Mouse (Mus musculus): ENCODE results near the gene Brca1. TPM values are rescaled to one million over a fixed set of nuclear protein-coding genes. Genes with fewer than 3 reads are reported as not detected.

Brca1 gene
- polyA plus RNA-seq, 1 experiment from 2014 or later = 14.9 TPM

DNA sequence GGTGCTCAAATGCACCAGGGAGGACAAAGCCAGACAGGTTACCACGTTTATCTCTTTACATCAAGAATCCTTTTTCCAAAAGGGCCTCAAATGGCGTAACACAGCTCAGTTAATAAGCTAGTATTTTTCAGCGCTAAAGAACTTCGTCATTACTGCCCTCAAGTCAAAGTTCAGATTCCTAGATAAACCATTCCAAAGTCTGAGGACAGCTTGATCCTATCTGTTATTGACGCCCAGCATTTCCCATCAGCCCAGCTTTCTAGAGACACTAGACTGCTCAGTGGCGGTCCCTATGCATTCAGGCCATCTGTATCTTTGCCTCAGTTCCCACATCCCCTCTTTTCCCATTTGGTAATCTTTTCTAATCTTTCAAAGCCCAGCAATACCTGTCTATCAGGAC is 32.4 kb downstream of the Brca1 start:
- H3K27ac ChIP-seq = no peak overlapping the region
- H3K36me3 ChIP-seq = peaks cover 53% of the 10 kb centered on the region
- no peaks in the 10 kb centered on the region for H3K9me3 ChIP-seq
- 89% methylated on average over 6 of the region's 6 CpGs for WGBS
- DNase-seq (ENCODE audit: low spot score) = no peak
- no peak overlapping the region for H3K4me3 ChIP-seq
- H3K4me1 ChIP-seq = no peaks in the 10 kb centered on the region
- no peaks in the 10 kb centered on the region for H3K27me3 ChIP-seq (ENCODE audit: insufficient read depth, poor library complexity, severe bottlenecking)

DNA sequence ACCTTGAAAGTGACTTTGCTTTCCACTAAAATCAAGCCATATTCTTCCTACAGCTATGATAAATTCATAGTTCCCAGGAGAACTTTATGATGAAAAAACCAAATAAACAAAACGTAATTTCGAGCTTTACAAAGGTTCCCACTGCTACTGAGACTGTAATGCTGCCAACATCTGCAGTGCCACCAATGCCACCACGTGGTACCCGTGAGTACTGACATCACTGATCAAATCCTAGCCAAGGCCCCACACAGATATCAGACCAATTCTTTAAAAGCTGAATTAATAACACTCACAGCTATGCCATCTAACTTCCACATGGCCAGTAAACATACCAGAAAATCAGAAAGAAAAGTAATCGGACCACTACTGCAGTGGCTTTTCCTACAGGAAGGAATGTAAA is 32.8 kb downstream of the Brca1 start:
- no peak for DNase-seq (ENCODE audit: low spot score)
- Histone ChIP-seq H3K9me3 (no peaks in the 10 kb centered on the region), H3K27ac (no peak overlapping the region), H3K4me1 (no peaks in the 10 kb centered on the region), H3K27me3 (ENCODE audit: insufficient read depth, poor library complexity, severe bottlenecking) (no peaks in the 10 kb centered on the region), H3K4me3 (no peak overlapping the region), H3K36me3 (peaks cover 53% of the 10 kb centered on the region)
- 85% methylated on average over 5 of the region's 5 CpGs for WGBS

DNA sequence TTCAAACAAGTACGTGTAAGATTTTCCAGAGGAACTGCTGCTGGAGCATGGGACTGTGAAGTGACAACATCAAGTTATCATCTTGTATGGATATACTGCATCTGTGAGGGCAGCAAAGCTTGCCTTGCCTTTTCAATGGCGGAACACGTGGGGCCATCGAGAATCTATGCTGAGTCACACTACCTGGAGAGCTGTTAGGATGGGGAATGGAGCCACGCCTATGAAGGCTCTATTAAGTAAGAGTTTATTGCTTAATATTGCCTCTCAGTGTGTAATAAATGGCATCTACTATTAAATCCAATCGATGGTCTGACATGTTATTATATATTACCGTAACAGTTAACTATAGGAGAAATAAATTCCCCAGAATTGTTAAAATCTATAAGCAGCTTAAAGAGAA is 44.7 kb downstream of the Brca1 start:
- no peaks in the 10 kb centered on the region for H3K27me3 ChIP-seq (ENCODE audit: insufficient read depth, poor library complexity, severe bottlenecking)
- no peak overlapping the region for H3K27ac ChIP-seq
- 85% methylated on average over 7 of the region's 7 CpGs for WGBS
- H3K4me3 ChIP-seq = no peak overlapping the region
- no peak for DNase-seq (ENCODE audit: low spot score)
- no peaks in the 10 kb centered on the region for H3K4me1 ChIP-seq
- H3K9me3 ChIP-seq = no peaks in the 10 kb centered on the region
- H3K36me3 ChIP-seq = peaks cover 65% of the 10 kb centered on the region

DNA sequence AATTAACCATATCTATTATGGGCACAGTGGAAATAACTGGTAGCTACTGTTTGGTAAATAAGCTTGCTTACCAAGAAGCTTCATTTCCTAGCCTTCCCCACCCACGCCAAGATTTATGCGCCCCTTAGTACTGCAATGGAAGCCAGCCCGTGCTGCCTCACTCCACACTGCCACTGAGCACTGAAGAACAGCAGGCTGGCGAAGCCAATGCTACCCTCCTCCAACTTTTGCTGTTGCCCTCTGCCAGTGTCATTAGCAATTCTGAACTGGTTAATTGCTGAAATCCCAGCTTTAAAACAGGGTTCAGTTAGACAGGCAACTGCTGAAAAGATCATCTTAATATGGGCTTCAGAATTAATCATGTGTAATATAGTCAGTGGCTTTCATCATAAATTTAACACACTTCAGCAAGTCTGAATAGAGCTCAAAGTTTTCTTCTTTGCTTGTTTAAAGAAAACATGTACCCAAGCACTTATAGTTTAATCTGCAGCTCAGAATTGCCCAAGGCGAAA is 45.4 kb downstream of the Brca1 start:
- Histone ChIP-seq H3K36me3 (peaks cover 68% of the 10 kb centered on the region), H3K4me3 (no peak overlapping the region)

DNA sequence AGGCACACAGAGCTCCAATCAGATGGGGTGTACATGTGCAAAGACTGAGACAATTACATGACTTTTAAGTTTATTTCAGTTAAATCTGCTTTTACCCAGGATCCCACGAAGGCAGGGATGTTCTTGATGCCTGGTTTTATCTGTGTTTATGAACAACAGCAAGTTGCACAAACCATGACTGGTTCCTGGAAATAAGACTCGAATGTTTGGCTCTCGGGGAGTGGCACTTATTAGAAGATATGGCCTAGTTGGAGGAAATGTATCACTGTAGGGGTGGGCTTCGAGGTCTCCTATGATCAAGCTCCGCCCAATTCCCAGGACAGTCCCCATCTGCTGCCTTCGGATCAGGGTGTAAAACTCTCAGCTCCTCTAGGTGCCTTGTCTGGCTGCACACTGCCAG is 65.6 kb downstream of the Brca1 start:
- no peak for DNase-seq (ENCODE audit: low spot score)
- Histone ChIP-seq H3K36me3 (peaks cover 40% of the 10 kb centered on the region), H3K9me3 (no peaks in the 10 kb centered on the region), H3K27me3 (ENCODE audit: insufficient read depth, poor library complexity, severe bottlenecking) (no peaks in the 10 kb centered on the region), H3K27ac (peak overlapping the region; percentile 68; the same call in 1 of the 2 replicates), H3K4me1 (peaks cover 32% of the 10 kb centered on the region), H3K4me3 (no peak overlapping the region)
- 52% methylated on average over 6 of the region's 6 CpGs for WGBS

More for the DNA sequence above, 45.4 kb downstream of the Brca1 start:
- no peaks in the 10 kb centered on the region for H3K9me3 ChIP-seq
- no peaks in the 10 kb centered on the region for H3K27me3 ChIP-seq (ENCODE audit: insufficient read depth, poor library complexity, severe bottlenecking)
- no peaks in the 10 kb centered on the region for H3K4me1 ChIP-seq
- DNase-seq (ENCODE audit: low spot score) = no peak
- no peak overlapping the region for H3K27ac ChIP-seq
- WGBS = 87% methylated on average over 5 of the region's 5 CpGs

DNA sequence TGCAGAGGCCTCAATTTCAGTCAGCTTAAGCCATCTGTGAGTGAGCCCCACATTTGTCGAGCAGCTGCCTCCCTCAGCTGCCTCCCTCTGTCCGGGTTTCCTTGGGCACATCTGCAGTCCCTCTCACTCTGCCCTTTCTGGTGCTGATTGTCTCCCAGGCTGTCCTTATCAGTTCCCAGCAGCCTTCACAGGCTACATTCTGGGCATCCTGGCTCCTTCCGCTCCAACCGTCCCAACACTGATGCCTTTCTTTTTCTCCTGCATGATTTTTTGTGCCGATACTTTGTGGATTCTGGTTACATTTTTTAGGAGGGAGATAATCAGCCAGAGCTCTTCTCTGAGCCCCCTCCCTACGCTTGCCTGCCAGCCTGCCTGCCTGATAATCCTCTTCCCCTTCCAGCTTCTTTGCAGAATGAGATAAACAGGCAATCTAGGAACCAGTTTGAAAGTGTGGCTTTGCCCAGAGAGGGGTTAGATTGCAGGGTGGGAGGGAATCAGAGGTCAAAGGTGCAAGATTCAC is 66.2 kb downstream of the Brca1 start:
- Histone ChIP-seq H3K4me3 (peak overlapping the region; percentile 24; the same call in 1 of the 2 replicates), H3K4me1 (peaks cover 37% of the 10 kb centered on the region), H3K36me3 (peaks cover 36% of the 10 kb centered on the region), H3K27me3 (ENCODE audit: insufficient read depth, poor library complexity, severe bottlenecking) (no peaks in the 10 kb centered on the region), H3K9me3 (no peaks in the 10 kb centered on the region), H3K27ac (peak overlapping the region; percentile 68)
- peak; percentile 89 for DNase-seq (ENCODE audit: low spot score)
- WGBS = 11% methylated on average over 6 of the region's 6 CpGs

DNA sequence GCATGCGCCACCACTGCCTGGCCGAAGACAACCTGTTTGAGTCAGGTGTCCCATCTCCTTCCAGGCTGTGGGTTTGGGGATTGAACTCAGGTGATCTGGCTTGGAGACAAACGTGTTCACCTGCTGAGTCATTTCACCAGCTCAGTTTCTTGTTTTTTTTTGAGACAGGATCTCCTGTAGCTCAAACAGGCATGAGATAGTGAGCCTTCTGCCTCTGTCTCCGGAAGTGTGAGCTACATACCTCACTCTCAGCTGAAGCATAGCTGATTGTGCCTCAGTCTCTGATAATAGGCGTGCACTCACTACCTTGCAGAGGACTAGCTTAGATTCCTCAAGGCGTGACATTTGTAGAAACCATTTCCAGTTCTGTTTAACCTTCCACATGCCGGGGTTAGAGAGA is 66.9 kb downstream of the Brca1 start:
- 51% methylated on average over 7 of the region's 7 CpGs for WGBS
- H3K27ac ChIP-seq = peak overlapping the region; percentile 68
- DNase-seq (ENCODE audit: low spot score) = no peak

DNA sequence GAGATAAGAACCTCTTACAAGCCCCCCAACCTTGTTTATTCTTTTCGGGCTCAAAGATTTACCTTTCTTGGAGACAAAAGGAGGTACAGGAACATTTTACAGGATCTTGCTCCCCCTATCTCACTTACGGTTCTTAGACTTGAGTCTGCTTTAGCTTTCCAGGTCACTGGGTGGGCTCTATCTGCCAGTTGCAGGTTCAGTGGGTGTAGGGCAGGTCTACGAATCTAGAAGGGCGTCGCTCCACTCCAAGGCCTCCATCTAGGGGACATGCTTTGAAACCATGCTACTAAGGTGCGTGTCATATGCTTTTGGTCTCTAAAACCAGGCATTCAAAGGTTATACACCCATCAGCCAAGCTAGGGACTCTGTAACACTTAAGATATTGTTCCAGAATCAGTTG is 67.5 kb downstream of the Brca1 start:
- peaks cover 24% of the 10 kb centered on the region for H3K36me3 ChIP-seq
- no peak for DNase-seq (ENCODE audit: low spot score)

More for the DNA sequence above, 66.9 kb downstream of the Brca1 start:
- no peaks in the 10 kb centered on the region for H3K27me3 ChIP-seq (ENCODE audit: insufficient read depth, poor library complexity, severe bottlenecking)
- no peak overlapping the region for H3K4me3 ChIP-seq
- no peaks in the 10 kb centered on the region for H3K9me3 ChIP-seq
- H3K36me3 ChIP-seq = peaks cover 30% of the 10 kb centered on the region
- H3K4me1 ChIP-seq = peaks cover 45% of the 10 kb centered on the region

DNA sequence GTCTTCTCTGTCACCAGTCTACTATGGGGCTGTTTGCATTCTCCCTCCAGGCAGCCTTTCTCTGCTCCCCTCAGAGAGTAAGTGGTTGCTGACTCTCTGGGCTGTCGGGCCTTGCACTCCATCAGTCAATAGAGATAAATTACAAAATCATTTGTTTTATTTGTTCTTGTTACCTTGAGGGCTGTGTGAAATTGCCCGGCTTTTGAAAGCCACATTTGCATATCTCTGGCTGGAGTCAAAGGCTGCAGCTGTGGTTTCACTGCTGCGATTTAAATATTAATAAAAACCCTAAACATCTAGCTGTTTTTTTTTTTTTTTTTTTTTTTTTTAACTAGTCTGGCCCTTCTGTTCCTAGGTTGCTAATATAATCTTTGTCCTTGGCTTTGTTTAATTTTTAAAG is 68.0 kb downstream of the Brca1 start:
- DNase-seq (ENCODE audit: low spot score) = no peak
- 42% methylated on average over 3 of the region's 3 CpGs for WGBS
- 0 out of 2 replicates have a peak overlapping the region, but pooled peaks have one; percentile 56 for H3K27ac ChIP-seq
- no peak overlapping the region for H3K4me3 ChIP-seq
- H3K4me1 ChIP-seq = peaks cover 55% of the 10 kb centered on the region
- peaks cover 20% of the 10 kb centered on the region for H3K36me3 ChIP-seq
- H3K9me3 ChIP-seq = no peaks in the 10 kb centered on the region
- no peaks in the 10 kb centered on the region for H3K27me3 ChIP-seq (ENCODE audit: insufficient read depth, poor library complexity, severe bottlenecking)

More for the DNA sequence above, 67.5 kb downstream of the Brca1 start:
- Histone ChIP-seq H3K4me3 (no peak overlapping the region), H3K27ac (peak overlapping the region; percentile 67; the same call in 1 of the 2 replicates), H3K9me3 (no peaks in the 10 kb centered on the region), H3K4me1 (peaks cover 50% of the 10 kb centered on the region), H3K27me3 (ENCODE audit: insufficient read depth, poor library complexity, severe bottlenecking) (no peaks in the 10 kb centered on the region)
- WGBS = 65% methylated on average over 6 of the region's 6 CpGs

DNA sequence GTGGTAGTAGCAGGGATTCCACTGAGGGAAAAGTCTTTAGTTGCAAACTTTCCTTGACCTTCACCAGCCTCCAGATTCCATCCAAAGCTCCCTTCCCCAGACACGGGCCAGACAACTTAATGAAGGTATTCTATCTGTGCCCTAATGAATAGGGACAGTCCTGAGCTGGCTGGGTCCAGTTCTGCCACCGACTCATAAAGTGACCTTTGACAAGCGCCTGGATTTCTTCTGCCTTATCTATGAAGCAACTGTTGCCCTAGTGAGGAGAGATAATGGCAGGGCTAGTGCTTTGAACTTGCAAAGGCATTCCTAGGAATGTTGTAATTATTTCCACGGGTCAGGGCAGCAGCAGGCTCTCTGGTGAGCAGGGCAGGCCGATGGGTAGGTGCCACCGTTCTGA is 70.8 kb downstream of the Brca1 start:
- H3K9me3 ChIP-seq = no peaks in the 10 kb centered on the region
- DNase-seq (ENCODE audit: low spot score) = no peak
- H3K36me3 ChIP-seq = no peaks in the 10 kb centered on the region
- peak overlapping the region; percentile 86 for H3K27ac ChIP-seq
- H3K27me3 ChIP-seq (ENCODE audit: insufficient read depth, poor library complexity, severe bottlenecking) = no peaks in the 10 kb centered on the region
- no peak overlapping the region for H3K4me3 ChIP-seq
- 6% methylated on average over 6 of the region's 6 CpGs for WGBS
- H3K4me1 ChIP-seq = peaks cover 62% of the 10 kb centered on the region

DNA sequence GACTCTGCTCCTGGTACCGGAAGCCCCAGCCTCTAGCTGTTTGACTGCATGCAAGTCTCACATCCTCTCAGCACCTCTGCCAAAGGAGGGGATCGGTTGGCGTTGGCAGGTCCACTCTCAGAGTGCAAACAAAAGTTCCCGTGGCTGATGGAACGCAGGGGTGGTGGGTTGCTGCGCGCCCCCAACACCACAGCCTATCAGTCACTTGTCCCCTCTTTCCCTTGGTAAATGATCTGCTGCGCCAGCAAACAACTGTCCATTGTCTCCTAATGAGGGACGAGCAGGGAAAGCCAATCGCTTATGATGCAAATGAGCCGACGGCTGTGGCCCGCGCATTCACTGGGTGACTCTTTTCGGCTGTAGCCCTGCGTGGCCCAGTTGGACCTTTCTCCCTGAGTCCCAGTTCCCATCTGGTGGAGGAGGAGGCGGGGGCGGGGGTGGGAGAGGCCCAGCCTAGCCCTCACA is 72.6 kb downstream of the Brca1 start:
- no peaks in the 10 kb centered on the region for H3K9me3 ChIP-seq
- H3K4me1 ChIP-seq = peaks cover 47% of the 10 kb centered on the region
- WGBS = 8% methylated on average over 18 of the region's 18 CpGs
- H3K27ac ChIP-seq = peak overlapping the region; percentile 86
- no peaks in the 10 kb centered on the region for H3K36me3 ChIP-seq
- no peaks in the 10 kb centered on the region for H3K27me3 ChIP-seq (ENCODE audit: insufficient read depth, poor library complexity, severe bottlenecking)
- H3K4me3 ChIP-seq = peak overlapping the region; percentile 42
- no peak for DNase-seq (ENCODE audit: low spot score)

DNA sequence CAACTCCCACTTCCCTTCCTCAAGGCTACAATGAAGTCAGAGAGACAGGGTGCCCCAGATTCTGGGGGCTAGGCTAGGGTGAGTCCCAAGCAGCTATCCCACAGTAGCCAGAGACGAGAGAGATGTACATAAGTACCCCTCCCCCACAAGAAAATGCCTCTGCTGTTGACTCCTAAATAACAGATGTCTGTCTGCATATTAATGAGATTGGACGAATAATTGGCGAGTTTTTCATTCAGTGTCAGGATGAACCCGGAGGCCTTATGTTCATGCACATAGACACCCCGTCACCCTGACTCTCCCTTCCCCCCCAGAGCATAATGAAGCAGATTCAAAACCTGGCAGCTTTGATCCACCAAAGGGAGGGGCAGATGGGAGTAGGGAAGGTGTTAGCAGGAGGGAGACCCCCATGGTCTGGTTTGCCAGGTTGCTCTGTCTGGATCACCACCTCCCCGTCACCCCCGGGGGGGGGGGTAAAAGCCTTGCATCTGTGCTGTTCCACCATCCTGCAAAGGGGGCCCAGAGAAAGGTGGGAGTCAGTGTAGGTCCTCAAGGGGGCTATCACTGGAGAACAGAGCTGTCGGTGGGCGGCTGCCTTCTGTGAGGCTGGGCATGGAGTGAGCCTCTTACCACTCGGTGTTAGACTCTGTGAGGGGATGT is 74.1 kb downstream of the Brca1 start:
- no peak for DNase-seq (ENCODE audit: low spot score)
- Histone ChIP-seq H3K4me3 (no peak overlapping the region), H3K4me1 (peaks cover 44% of the 10 kb centered on the region), H3K27ac (peak overlapping the region; percentile 42), H3K27me3 (ENCODE audit: insufficient read depth, poor library complexity, severe bottlenecking) (no peaks in the 10 kb centered on the region), H3K9me3 (no peaks in the 10 kb centered on the region), H3K36me3 (no peaks in the 10 kb centered on the region)
- WGBS = 61% methylated on average over 10 of the region's 10 CpGs

DNA sequence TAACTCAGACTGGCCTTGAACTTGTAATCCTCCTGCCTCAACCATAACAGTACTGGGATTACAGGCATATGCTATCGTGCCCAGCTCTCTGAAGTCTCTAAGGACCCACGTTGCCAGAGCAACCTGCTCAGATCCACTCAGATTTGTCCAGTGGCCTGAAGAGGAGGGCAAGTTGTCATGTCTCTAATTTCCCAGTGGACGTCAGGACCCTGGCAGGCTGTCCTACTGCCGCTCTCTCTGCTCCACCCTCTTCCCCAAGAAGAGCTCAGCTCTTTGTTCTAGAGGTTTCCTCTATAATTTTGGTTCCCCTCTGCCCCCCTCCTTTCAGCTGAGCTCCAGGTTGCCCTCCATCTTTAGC is 74.6 kb downstream of the Brca1 start:
- Histone ChIP-seq H3K4me3 (no peak overlapping the region), H3K9me3 (no peaks in the 10 kb centered on the region), H3K27me3 (ENCODE audit: insufficient read depth, poor library complexity, severe bottlenecking) (no peaks in the 10 kb centered on the region), H3K36me3 (no peaks in the 10 kb centered on the region), H3K27ac (peak overlapping the region; percentile 42; the same call in 1 of the 2 replicates), H3K4me1 (peaks cover 49% of the 10 kb centered on the region)
- DNase-seq (ENCODE audit: low spot score) = no peak
- 41% methylated on average over 4 of the region's 4 CpGs for WGBS

Measured in heart, embryonic 10.5 days (tissue).